Mouse (Mus musculus) erythroid progenitor cell, adult 5-6 weeks (primary cell): ENCODE results near the gene Samd7. TPM values are rescaled to one million over a fixed set of nuclear protein-coding genes. Genes with fewer than 3 reads are reported as not detected.

Experiments
- ATAC-seq: replicated peaks from 2 replicates; pipeline ENCODE4 v1.8.0; 2016; ENCODE audit warnings: moderate number of reproducible peaks, mild to moderate bottlenecking, moderate TSS enrichment, inconsistent platforms; ENCODE audit not compliant: poor library complexity, low FRiP score, severe bottlenecking
- total RNA-seq, 2 experiments: library from RNA; stranded (forward) in 1 of 2; stranded (reverse) in 1 of 2; fragments of 150-400 nt in 1 of 2; fragments of 186-747, 209-891 nt in 1 of 2; gene quantifications; 2 replicates each; pipeline versions ENCODE4 v1.2.3 to v1.2.4; 2015 to 2017; ENCODE audit warnings: low replicate concordance in 2 of 2

The Samd7 gene
- total RNA-seq, 2 experiments from 2014 or later = 0.42 TPM; not detected in 1

DNA sequence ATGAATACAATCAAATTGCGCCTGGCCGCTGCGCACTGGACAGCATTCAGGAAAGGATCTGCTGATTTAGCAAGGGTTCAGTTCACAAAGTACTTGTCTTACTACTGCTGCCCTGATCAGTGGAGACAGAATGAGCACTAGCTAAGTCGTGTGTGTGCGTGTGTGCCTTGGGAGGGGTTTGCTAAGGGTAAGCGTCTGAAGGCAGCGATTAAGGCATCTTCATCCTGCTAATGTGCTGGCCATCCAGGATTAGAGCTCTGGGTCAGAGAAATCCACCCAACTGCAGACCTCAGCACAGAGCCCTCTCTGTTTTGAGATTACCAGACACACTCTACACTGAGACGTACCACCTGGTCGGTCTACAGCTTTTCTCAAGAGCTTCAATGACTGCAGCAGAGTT, 2.2 kb downstream of the Samd7 start:
- no peak for ATAC-seq

GRCm38 (mm10) chr3:30754696-30755095, 8.6 kb downstream of the Samd7 start:
- ATAC-seq = no peak

- ATAC-seq = peak; percentile 35
Measured at GRCm38 (mm10) chr3:30764877-30765276, 18.8 kb downstream of the Samd7 start.

- ATAC-seq = peak; percentile 90
Measured at GRCm38 (mm10) chr3:30765311-30766027, 19.4 kb downstream of the Samd7 start.

DNA sequence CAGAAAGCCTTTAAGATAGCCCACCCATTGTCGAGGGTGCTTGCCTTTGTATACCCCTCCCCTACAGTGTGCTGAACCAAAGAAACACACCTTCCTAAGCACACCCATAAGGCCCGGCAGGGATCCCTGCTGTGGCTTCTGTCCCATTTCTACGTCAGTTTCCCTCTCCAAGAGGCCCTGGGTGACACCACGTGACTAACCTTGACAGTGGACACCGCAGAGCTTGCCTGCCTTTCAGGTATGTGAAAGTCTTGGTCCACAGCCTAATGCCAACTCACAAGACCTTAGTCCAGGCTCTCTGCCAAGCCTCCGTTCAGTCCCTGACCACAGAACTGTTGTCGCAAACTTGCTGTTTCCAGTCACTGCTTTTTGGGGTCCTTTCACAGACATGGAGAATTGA, 20.1 kb downstream of the Samd7 start:
- ATAC-seq = peak; percentile 69

GRCm38 (mm10) chr3:30767271-30767670, 21.2 kb downstream of the Samd7 start:
- no peak for ATAC-seq

DNA sequence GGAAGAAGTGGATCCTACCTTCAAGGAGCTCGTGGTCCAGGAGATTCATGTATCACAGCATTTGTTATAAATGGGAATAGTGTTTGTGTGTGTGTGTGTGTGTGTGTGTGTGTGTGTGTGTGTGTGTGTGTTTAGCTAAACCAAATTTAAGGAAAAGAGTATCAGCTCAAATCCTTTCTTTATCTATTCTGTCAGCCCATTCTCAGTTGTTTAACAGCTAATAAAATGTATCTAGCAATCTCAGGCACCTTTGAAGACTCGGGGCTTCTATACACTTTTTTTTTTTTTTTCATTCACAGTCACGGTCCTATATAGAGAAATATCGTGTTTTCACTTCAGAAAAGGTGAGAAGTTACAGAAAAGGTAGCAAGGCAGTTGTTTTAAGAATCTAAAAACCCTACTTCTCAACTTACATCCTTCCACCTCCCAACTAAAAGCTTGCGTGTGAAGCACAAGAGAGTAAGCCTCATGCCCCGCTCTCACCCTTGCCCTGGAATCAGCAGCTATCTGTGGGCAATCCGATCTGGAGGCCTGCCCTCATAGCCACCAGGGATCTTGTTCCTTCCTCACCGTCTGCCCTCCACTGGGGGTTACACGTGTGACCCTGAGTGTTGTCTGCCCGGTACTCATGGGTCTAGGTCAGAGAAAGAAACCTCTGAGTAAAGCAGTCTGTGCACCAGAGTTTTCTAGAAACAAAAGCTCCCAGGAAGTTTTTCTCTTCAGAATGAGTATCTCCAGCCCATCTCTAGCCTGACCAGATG, 23.8 kb downstream of the Samd7 start:
- no peak for ATAC-seq

DNA sequence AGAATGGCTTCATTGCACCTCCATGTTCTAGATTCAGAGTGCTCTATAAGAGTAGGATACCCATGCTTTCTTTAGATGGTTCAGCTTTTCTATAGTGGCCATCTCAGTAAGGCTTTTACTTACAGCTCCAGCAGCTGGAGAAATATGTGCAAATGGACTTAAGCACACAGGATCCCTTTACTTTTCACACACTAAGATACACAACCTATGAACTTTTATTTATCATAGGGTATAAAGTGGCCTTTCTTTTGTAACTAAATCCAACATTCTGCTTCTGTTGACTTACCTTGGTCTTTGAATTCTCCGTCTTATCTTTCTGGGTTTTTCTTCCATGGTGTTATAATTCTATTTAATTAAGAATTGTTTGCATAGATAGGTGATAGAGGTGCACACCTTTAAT, 25.5 kb downstream of the Samd7 start:
- no peak for ATAC-seq

GRCm38 (mm10) chr3:30772631-30773030, 26.5 kb downstream of the Samd7 start:
- ATAC-seq = no peak

DNA sequence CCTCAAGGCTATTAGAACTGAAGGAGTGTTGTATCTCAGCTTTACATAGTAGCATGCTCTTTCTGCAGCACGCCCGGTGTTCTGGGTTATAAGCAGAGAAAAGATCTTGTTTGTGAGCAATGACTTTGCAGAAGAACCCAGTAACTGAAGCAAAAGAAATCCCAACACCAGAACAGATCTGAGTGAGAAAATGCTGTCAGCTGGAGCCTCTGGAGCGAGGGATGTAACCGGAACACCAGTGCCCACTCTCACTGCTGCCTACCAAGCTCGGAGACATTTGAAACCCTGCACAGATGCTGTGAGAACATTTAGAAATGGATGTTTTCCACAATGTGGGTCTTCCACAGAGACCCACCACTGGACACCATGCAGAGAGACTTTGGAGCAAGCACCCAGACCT, 28.6 kb downstream of the Samd7 start:
- no peak for ATAC-seq

DNA sequence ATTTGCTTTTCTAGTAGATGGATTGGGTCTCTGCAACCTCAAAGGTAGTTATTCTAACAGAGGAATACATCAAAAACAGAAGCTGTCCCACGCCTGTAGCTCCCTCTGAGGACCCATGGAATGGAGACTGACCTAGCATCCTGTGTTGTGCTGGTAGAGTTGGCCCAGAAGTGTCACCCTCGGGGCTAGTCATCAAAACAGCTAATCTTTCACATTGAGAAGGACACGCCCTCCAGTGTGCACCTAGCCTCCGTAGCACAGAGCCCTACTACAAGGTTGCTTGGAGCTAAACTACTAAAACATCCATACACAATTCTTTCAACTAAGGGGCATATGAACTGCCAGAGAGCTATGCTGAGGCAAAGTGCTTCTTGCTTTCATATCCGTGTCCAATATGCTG, 31.9 kb downstream of the Samd7 start:
- peak; percentile 76 for ATAC-seq

DNA sequence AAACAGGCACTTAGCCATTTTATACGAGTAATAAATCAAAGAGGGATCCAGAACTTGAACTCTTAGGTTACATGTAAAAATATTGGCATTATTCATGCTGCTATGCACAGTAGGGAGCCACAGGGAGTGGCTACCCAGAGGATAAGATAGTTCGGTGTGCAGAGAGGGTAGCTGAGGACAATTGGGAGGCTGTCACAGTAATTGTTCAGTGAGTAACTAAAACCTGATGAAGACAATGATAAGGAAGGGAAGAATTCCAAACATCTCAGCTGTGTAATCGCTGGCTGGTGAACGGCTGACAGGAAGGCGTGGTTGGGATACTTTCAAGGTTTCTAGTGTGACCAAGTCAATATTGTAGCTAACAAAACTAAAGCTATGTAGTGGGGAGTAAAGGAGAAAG, 42.4 kb downstream of the Samd7 start:
- ATAC-seq = no peak

DNA sequence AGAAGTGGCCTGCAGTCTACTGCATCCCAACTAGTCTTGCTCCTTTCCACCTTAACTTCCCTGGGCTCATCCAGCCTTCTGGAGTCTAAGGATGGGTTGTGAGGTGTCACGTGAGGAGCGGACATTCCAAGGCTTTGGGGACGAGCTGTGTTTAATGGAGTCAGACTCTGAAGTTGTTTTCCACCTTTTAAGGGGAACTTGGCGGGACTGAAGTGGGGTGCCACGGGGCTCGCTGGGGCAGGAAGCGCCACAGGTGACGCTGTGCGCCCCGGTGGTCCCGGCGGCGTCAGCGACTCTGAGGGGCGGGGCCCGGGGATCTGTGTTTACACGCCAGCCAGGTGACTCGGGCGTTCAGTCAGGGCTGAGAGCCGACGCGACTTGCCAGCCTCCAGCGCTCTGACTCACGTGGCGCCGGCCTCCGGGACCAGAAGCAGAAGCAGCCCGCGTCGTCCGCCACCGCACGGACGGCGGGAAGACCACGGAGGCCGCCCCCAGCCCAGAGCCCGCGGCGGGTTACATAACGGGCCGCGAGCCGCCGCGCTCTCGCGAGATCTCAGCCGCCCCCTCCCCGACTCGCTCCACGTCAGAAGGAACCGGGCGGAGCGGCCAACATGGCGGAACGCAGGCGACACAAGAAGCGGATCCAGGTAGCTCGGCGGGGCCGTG, 46.8 kb downstream of the Samd7 start, which contains the start of gene Sec62:
Gene Sec62, plus strand, starts transcription at position 139 of the 666 bp plus-strand sequence.
- peak; percentile 84 for ATAC-seq

DNA sequence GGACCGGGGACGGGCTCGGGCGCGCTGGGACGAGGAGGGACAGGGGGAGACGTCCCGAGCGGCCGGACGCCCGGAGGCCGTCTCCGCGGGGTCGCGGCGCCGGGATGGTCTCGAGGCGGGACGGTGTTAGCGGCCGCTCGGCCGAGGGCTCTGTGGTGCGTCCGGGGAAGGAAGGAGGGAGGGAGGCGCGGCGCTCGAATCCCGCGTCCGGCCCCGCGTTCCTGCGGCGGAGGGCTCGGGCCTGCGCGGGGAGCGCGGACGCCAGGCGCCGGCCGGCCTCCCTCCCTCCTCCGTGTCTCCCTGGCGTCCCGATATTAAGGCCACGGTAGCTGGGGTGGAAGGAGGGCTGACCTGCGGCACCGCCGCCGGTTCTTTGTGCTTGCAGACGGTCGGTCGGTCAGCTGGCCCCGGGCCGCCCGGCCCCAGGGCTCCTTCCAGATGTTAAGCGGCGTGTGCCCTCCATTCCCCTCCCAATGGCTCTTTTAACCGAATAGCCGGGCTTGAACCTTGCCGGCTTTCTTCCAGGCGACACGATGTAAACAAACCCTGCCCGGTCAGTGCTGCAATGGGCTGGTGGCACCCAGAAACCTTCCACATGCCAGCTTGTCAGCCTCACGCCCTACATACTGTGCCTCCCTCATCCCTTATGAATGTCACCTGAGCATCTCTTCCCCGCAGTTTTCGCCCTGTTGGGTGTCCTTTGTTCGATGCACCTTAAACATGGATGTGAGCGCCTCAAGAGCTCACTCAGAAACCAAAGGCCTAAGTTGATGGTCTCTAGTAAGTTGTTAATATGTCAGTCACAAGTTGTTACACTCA, 47.5 kb downstream of the Samd7 start:
- ATAC-seq = peak; percentile 54

- ATAC-seq = no peak
Measured at GRCm38 (mm10) chr3:30802171-30802570, 56.1 kb downstream of the Samd7 start.

GRCm38 (mm10) chr3:30812881-30813280, 66.8 kb downstream of the Samd7 start:
- no peak for ATAC-seq
